Mouse (Mus musculus): ENCODE results near the gene Spocd1.

- TF ChIP-seq CTCF (IDR thresholded peaks at IDR 0.05; ENCODE audit: low read depth) (no peak), EP300 (IDR thresholded peaks at IDR 0.05; ENCODE audit: low read depth) (no peak)
Observed at GRCm38 (mm10) chr4:129987825-129988504, 58.9 kb downstream of the Spocd1 start.

Data from heart, postnatal 0 days (tissue).